Mouse (Mus musculus): ENCODE data around the gene Timp3.

- no peak for TF ChIP-seq CTCF (IDR thresholded peaks at IDR 0.05)
- TF ChIP-seq EP300 (IDR thresholded peaks at IDR 0.05) = no peak
These were observed 38.0 kb downstream of the Timp3 start for GRCm38 (mm10) chr10:86338121-86338715.
